18 mouse cellular contexts compared by ENCODE assay signal in genomic region chr7:19738771-19739170, GRCm38 (mm10). TPM values are rescaled to one million over a fixed set of nuclear protein-coding genes. Genes with fewer than 3 reads are reported as not detected.
DNase-seq lines count a peak whose midpoint lies in the region; ATAC-seq and TF ChIP-seq lines count a peak whose summit lies in the region.
"Had no signal": no experiment of that assay in that cellular context is flagged by ENCODE, and none has a peak within 500 bp of the region (broad histone marks: within the 10 kb centered on the region; RNA-seq: fewer than 3 reads in every experiment).

No protein-coding gene starts in this region.

- H3K9me3 ChIP-seq in hindbrain, postnatal 0 days (ENCODE audit: low read length): no peaks in the 10 kb centered on the region
- no peaks in the 10 kb centered on the region for H3K9me3 ChIP-seq in hindbrain, embryonic 13.5 days
- no peaks in the 10 kb centered on the region for H3K9me3 ChIP-seq in lung, embryonic 14.5 days (ENCODE audit: low read depth, low read length)
- H3K9me3 ChIP-seq in E14TG2a.4 (ENCODE audit: low read length): peaks cover 10% of the 10 kb centered on the region
- H3K9me3 ChIP-seq: forebrain, embryonic 13.5 days; limb, embryonic 12.5 days; midbrain, embryonic 12.5 days had no signal

- no peak overlapping the region for H3K9ac ChIP-seq in hindbrain, postnatal 0 days (replicated peaks; ENCODE audit: low read length)
- H3K9ac ChIP-seq in hindbrain, embryonic 13.5 days: no peak overlapping the region
- H3K9ac ChIP-seq in lung, embryonic 14.5 days: no peak overlapping the region
- H3K9ac ChIP-seq: forebrain, embryonic 13.5 days; hindbrain, embryonic 14.5 days; limb, embryonic 12.5 days; midbrain, embryonic 12.5 days had no signal

- H3K4me3 ChIP-seq in hindbrain, postnatal 0 days (ENCODE audit: low read length): no peak overlapping the region
- H3K4me3 ChIP-seq in hindbrain, embryonic 13.5 days: no peak overlapping the region
- no peak overlapping the region for H3K4me3 ChIP-seq in lung, embryonic 14.5 days (ENCODE audit: low read depth, low read length)
- H3K4me3 ChIP-seq in E14TG2a.4 (replicated peaks; ENCODE audit: low read length): no peak overlapping the region
- H3K4me3 ChIP-seq: forebrain, embryonic 13.5 days; limb, embryonic 12.5 days; midbrain, embryonic 12.5 days; myocyte had no signal

- peak; percentile 50 for TF ChIP-seq CTCF in hindbrain, postnatal 0 days (IDR thresholded peaks at IDR 0.05; ENCODE audit: low read depth)
- peak; percentile 49 for TF ChIP-seq CTCF in lung, embryonic 14.5 days (IDR thresholded peaks at IDR 0.05; ENCODE audit: low read depth)
- peak; percentile 32; the same call in 1 of the 2 replicates for TF ChIP-seq CTCF in E14TG2a.4 (conservative IDR thresholded peaks at IDR 0.05; ENCODE audit: low read length)

- WGBS in hindbrain, postnatal 0 days: 90% methylated on average over 3 of the region's 3 CpGs
- 94% methylated on average over 3 of the region's 3 CpGs for WGBS in hindbrain, embryonic 13.5 days
- WGBS in lung, embryonic 14.5 days: 86% methylated on average over 3 of the region's 3 CpGs

- H3K27ac ChIP-seq in hindbrain, postnatal 0 days: no peak overlapping the region
- no peak overlapping the region for H3K27ac ChIP-seq in hindbrain, embryonic 13.5 days
- no peak overlapping the region for H3K27ac ChIP-seq in lung, embryonic 14.5 days (ENCODE audit: low read depth)
- H3K27ac ChIP-seq: forebrain, embryonic 13.5 days; hindbrain, embryonic 14.5 days; limb, embryonic 12.5 days; midbrain, embryonic 12.5 days had no signal

- peaks cover 23% of the 10 kb centered on the region; the same call in 1 of the 2 replicates for H3K36me3 ChIP-seq in hindbrain, postnatal 0 days (ENCODE audit: insufficient read depth, low read length)
- peaks cover 65% of the 10 kb centered on the region for H3K36me3 ChIP-seq in hindbrain, embryonic 13.5 days
- peaks cover 70% of the 10 kb centered on the region for H3K36me3 ChIP-seq in lung, embryonic 14.5 days (ENCODE audit: insufficient read depth)
- peaks cover 73% of the 10 kb centered on the region for H3K36me3 ChIP-seq in E14TG2a.4 (ENCODE audit: insufficient read depth, low read length)

- no peaks in the 10 kb centered on the region for H3K4me1 ChIP-seq in hindbrain, postnatal 0 days (ENCODE audit: insufficient read depth, low read length)
- peaks cover 7% of the 10 kb centered on the region; the same call in 1 of the 2 replicates for H3K4me1 ChIP-seq in hindbrain, embryonic 13.5 days (replicated peaks)
- H3K4me1 ChIP-seq in lung, embryonic 14.5 days (ENCODE audit: insufficient read depth): 0 out of 2 replicates have a peak, but pooled peaks cover 5% of the 10 kb centered on the region
- peaks cover 71% of the 10 kb centered on the region for H3K4me1 ChIP-seq in E14TG2a.4 (replicated peaks; ENCODE audit: low read depth, low read length)
- H3K4me1 ChIP-seq: forebrain, embryonic 13.5 days had no signal

- no peaks in the 10 kb centered on the region for H3K27me3 ChIP-seq in hindbrain, postnatal 0 days (ENCODE audit: insufficient read depth, low read length)
- no peaks in the 10 kb centered on the region for H3K27me3 ChIP-seq in hindbrain, embryonic 13.5 days
- no peaks in the 10 kb centered on the region for H3K27me3 ChIP-seq in lung, embryonic 14.5 days (ENCODE audit: insufficient read depth, low read length)
- H3K27me3 ChIP-seq in E14TG2a.4 (ENCODE audit: insufficient read depth, low read length): no peaks in the 10 kb centered on the region
- H3K27me3 ChIP-seq: forebrain, embryonic 13.5 days; limb, embryonic 12.5 days; midbrain, embryonic 12.5 days had no signal

- ATAC-seq in hindbrain, postnatal 0 days: no peak
- no peak for ATAC-seq in hindbrain, embryonic 13.5 days (ENCODE audit: low FRiP score)
- no peak for ATAC-seq in lung, embryonic 14.5 days (ENCODE audit: insufficient read depth)
- ATAC-seq: forebrain, embryonic 13.5 days had no signal

- DNase-seq in hindbrain, postnatal 0 days (ENCODE audit: low spot score): no peak
- no peak for DNase-seq in lung, embryonic 14.5 days
- DNase-seq in lung, postnatal 4 days: no peak
- peak; percentile 27 for DNase-seq in c-Kit-positive CD71-positive TER-119-negative erythroid progenitor cells, embryonic 14.5 days (ENCODE audit: low read depth)
- DNase-seq in ovary, adult 18-20 months (ENCODE audit: low spot score): no peak
- DNase-seq: adrenal gland, postnatal 14 days; cerebellum, adult 9-11 months; heart, adult 18-20 months; kidney, adult 18-20 months; right cerebral cortex, postnatal 14 days; thymus, adult 2 months had no signal

- H3K4me2 ChIP-seq in hindbrain, postnatal 0 days (ENCODE audit: low read depth, low read length): no peak overlapping the region
- H3K4me2 ChIP-seq in hindbrain, embryonic 13.5 days: no peak overlapping the region
- no peak overlapping the region for H3K4me2 ChIP-seq in lung, embryonic 14.5 days
- H3K4me2 ChIP-seq: forebrain, embryonic 13.5 days; hindbrain, embryonic 14.5 days; limb, embryonic 12.5 days; midbrain, embryonic 12.5 days had no signal

RNA-seq across cellular contexts. Expression of gene Nectin2, which starts 11.5 kb away (rescaled TPM):
- total RNA-seq in hindbrain, postnatal 0 days (2014; rRNA removed): 68.9 and 76.5 TPM in 2 replicates
- 55.6 and 57.5 TPM in 2 replicates for polyA plus RNA-seq in hindbrain, postnatal 0 days (2015; fragmentation: Nextera tagmentation; extraction: Ambion mirVana)
- polyA plus RNA-seq in hindbrain, embryonic 13.5 days (2015; fragmentation: Nextera tagmentation; extraction: Ambion mirVana): 49.1 and 49.8 TPM in 2 replicates
- polyA plus RNA-seq in lung, embryonic 14.5 days (2014; fragmentation: Nextera tagmentation; extraction: Ambion mirVana): 120 and 125 TPM in 2 replicates

RNA-seq across cellular contexts. Expression of gene Tomm40, which starts 23.5 kb away (rescaled TPM):
- total RNA-seq in hindbrain, postnatal 0 days (2014; rRNA removed): 147 and 151 TPM in 2 replicates
- polyA plus RNA-seq in hindbrain, postnatal 0 days (2015; fragmentation: Nextera tagmentation; extraction: Ambion mirVana): 172 and 173 TPM in 2 replicates
- 119 and 124 TPM in 2 replicates for polyA plus RNA-seq in hindbrain, embryonic 13.5 days (2015; fragmentation: Nextera tagmentation; extraction: Ambion mirVana)
- 149 and 168 TPM in 2 replicates for polyA plus RNA-seq in lung, embryonic 14.5 days (2014; fragmentation: Nextera tagmentation; extraction: Ambion mirVana)

RNA-seq across cellular contexts. Expression of gene Bcam, which starts 32.0 kb away (rescaled TPM):
- 43.2 and 50.7 TPM in 2 replicates for total RNA-seq in hindbrain, postnatal 0 days (2014; rRNA removed)
- polyA plus RNA-seq in hindbrain, postnatal 0 days (2015; fragmentation: Nextera tagmentation; extraction: Ambion mirVana): 29.0 and 30.7 TPM in 2 replicates
- 8.1 and 10.7 TPM in 2 replicates for polyA plus RNA-seq in hindbrain, embryonic 13.5 days (2015; fragmentation: Nextera tagmentation; extraction: Ambion mirVana)
- 206 and 209 TPM in 2 replicates for polyA plus RNA-seq in lung, embryonic 14.5 days (2014; fragmentation: Nextera tagmentation; extraction: Ambion mirVana)

RNA-seq across cellular contexts. Expression of gene Apoe, which starts 39.8 kb away (rescaled TPM):
- total RNA-seq in hindbrain, postnatal 0 days (2014; rRNA removed): 2,123 and 2,525 TPM in 2 replicates
- polyA plus RNA-seq in hindbrain, postnatal 0 days (2015; fragmentation: Nextera tagmentation; extraction: Ambion mirVana): 3,307 and 3,685 TPM in 2 replicates
- 339 and 374 TPM in 2 replicates for polyA plus RNA-seq in hindbrain, embryonic 13.5 days (2015; fragmentation: Nextera tagmentation; extraction: Ambion mirVana)
- 404 and 439 TPM in 2 replicates for polyA plus RNA-seq in lung, embryonic 14.5 days (2014; fragmentation: Nextera tagmentation; extraction: Ambion mirVana)

RNA-seq across cellular contexts. Expression of gene Apoc1, which starts 46.3 kb away (rescaled TPM):
- 1.5 and 2.3 TPM in 2 replicates for total RNA-seq in hindbrain, postnatal 0 days (2014; rRNA removed)
- polyA plus RNA-seq in hindbrain, postnatal 0 days (2015; fragmentation: Nextera tagmentation; extraction: Ambion mirVana): 13.9 and 14.2 TPM in 2 replicates
- 2.7 and 3.8 TPM in 2 replicates for polyA plus RNA-seq in hindbrain, embryonic 13.5 days (2015; fragmentation: Nextera tagmentation; extraction: Ambion mirVana)
- polyA plus RNA-seq in lung, embryonic 14.5 days (2014; fragmentation: Nextera tagmentation; extraction: Ambion mirVana): 13.6 and 15.5 TPM in 2 replicates
- polyA plus RNA-seq: myocyte had no signal
